In genomic region chr13:95534131-95534561, GRCm38 (mm10) we compare ENCODE assay signal across 9 mouse cellular contexts. TPM values are rescaled to one million over a fixed set of nuclear protein-coding genes. Genes with fewer than 3 reads are reported as not detected.
DNase-seq lines count a peak whose midpoint lies in the region; ATAC-seq lines count a peak whose summit lies in the region.
"Had no signal": no experiment of that assay in that cellular context is flagged by ENCODE, and none has a peak within 500 bp of the region (broad histone marks: within the 10 kb centered on the region; RNA-seq: fewer than 3 reads in every experiment).

No protein-coding gene starts in this region.

- H3K4me3 ChIP-seq in embryonic facial prominence, embryonic 11.5 days (ENCODE audit: low read depth, low read length), result no peak overlapping the region
- peak overlapping the region; percentile 16; the same call in 1 of the 2 replicates for H3K4me3 ChIP-seq in intestine, embryonic 14.5 days (ENCODE audit: low read depth, low read length)

- peak overlapping the region; percentile 18; the same call in 1 of the 2 replicates for H3K9ac ChIP-seq in embryonic facial prominence, embryonic 11.5 days (replicated peaks; ENCODE audit: low read length)
- 0 out of 2 replicates have a peak overlapping the region, but pooled peaks have one; percentile 29 for H3K9ac ChIP-seq in intestine, embryonic 14.5 days (ENCODE audit: low read length)

- H3K27me3 ChIP-seq in embryonic facial prominence, embryonic 11.5 days (ENCODE audit: control insufficient read depth, insufficient read depth, low read length), result no peaks in the 10 kb centered on the region
- no peaks in the 10 kb centered on the region for H3K27me3 ChIP-seq in intestine, embryonic 14.5 days (replicated peaks; ENCODE audit: control insufficient read depth, insufficient read depth, low read length)

- WGBS in embryonic facial prominence, embryonic 11.5 days, result 2% methylated on average over 5 of the region's 5 CpGs
- WGBS in intestine, embryonic 14.5 days, result 3% methylated on average over 5 of the region's 5 CpGs

- H3K36me3 ChIP-seq in embryonic facial prominence, embryonic 11.5 days (replicated peaks; ENCODE audit: control insufficient read depth, insufficient read depth, low read depth, low read length), result no peaks in the 10 kb centered on the region
- H3K36me3 ChIP-seq in intestine, embryonic 14.5 days (ENCODE audit: control insufficient read depth, insufficient read depth, low read length), result no peaks in the 10 kb centered on the region

- DNase-seq in R1 (ENCODE audit: low read depth, low spot score), result peak; percentile 99
- peak; percentile 73 for DNase-seq in embryonic facial prominence, embryonic 11.5 days (ENCODE audit: low spot score)
- no peak for DNase-seq in intestine, embryonic 14.5 days (ENCODE audit: low spot score)
- DNase-seq in mesoderm, embryonic 11.5 days (ENCODE audit: low read depth, low spot score), result peak; percentile 61
- DNase-seq in cerebellum, adult 18-20 months, result no peak
- DNase-seq in urinary bladder, postnatal 10 days (ENCODE audit: low spot score), result no peak
- no peak for DNase-seq in lung, postnatal 25 days (ENCODE audit: low spot score)
- no peak for DNase-seq in adrenal gland, postnatal 10 days

- ATAC-seq in embryonic facial prominence, embryonic 11.5 days (replicated peaks; ENCODE audit: insufficient number of reproducible peaks, low FRiP score, low TSS enrichment, low read depth), result peak; percentile 54; the same call in 1 of the 2 replicates
- ATAC-seq in intestine, embryonic 14.5 days (replicated peaks; ENCODE audit: low FRiP score, low TSS enrichment, low read depth), result 0 out of 2 replicates have a peak, but pooled peaks have one; percentile 32

- H3K4me1 ChIP-seq in embryonic facial prominence, embryonic 11.5 days (ENCODE audit: control insufficient read depth, insufficient read depth, low read length), result peaks cover 6% of the 10 kb centered on the region; the same call in 1 of the 2 replicates
- H3K4me1 ChIP-seq in intestine, embryonic 14.5 days (replicated peaks; ENCODE audit: control insufficient read depth, insufficient read depth, low read length), result peaks cover 19% of the 10 kb centered on the region

- H3K9me3 ChIP-seq in embryonic facial prominence, embryonic 11.5 days (replicated peaks; ENCODE audit: control insufficient read depth, low read length), result no peaks in the 10 kb centered on the region
- no peaks in the 10 kb centered on the region for H3K9me3 ChIP-seq in intestine, embryonic 14.5 days (ENCODE audit: control insufficient read depth, low read length)

- no peak overlapping the region for H3K27ac ChIP-seq in embryonic facial prominence, embryonic 11.5 days (replicated peaks; ENCODE audit: low read depth, low read length)
- H3K27ac ChIP-seq in intestine, embryonic 14.5 days (ENCODE audit: low read depth), result peak overlapping the region; percentile 60

- peak overlapping the region; percentile 39 for H3K4me2 ChIP-seq in embryonic facial prominence, embryonic 11.5 days (ENCODE audit: low read depth, low read length)
- H3K4me2 ChIP-seq in intestine, embryonic 14.5 days (ENCODE audit: low read length), result peak overlapping the region; percentile 38

RNA-seq across cellular contexts. Expression of gene F2rl1, which starts 9.1 kb away (rescaled TPM):
- polyA plus RNA-seq in embryonic facial prominence, embryonic 11.5 days (2014; fragmentation: Nextera tagmentation; extraction: Ambion mirVana), result 0.38 and 0.45 TPM in 2 replicates
- polyA plus RNA-seq in intestine, embryonic 14.5 days (2014; fragmentation: Nextera tagmentation; extraction: Ambion mirVana), result 14.2 and 14.3 TPM in 2 replicates
- total RNA-seq in adrenal gland, postnatal 10 days (2021), result under 1 TPM; 0.63 to 0.82 TPM

RNA-seq across cellular contexts. Expression of gene S100z, which starts 55.6 kb away (rescaled TPM):
- 1.9 and 2.1 TPM in 2 replicates for polyA plus RNA-seq in embryonic facial prominence, embryonic 11.5 days (2014; fragmentation: Nextera tagmentation; extraction: Ambion mirVana)
- polyA plus RNA-seq in intestine, embryonic 14.5 days (2014; fragmentation: Nextera tagmentation; extraction: Ambion mirVana), result not detected in 2 replicates
- not detected for total RNA-seq in adrenal gland, postnatal 10 days (2021)
- polyA plus RNA-seq: small intestine, adult 2 months had no signal

Comparison
In these comparisons a context has a peak if more than half of its experiments do, and no peak if none do; other contexts are left out.
1. DNase-seq: peak in R1 (single experiment), embryonic facial prominence, embryonic 11.5 days (single experiment) and mesoderm, embryonic 11.5 days (single experiment); none in intestine, embryonic 14.5 days (single experiment), cerebellum, adult 18-20 months (0 of 2), urinary bladder, postnatal 10 days (single experiment), lung, postnatal 25 days (single experiment) and adrenal gland, postnatal 10 days (single experiment).
2. RNA of gene F2rl1, which starts 9.1 kb away (polyA plus RNA-seq): 14.2 to 14.3 TPM in intestine, embryonic 14.5 days; 0.38 to 0.45 TPM in embryonic facial prominence, embryonic 11.5 days; every median in the first group is over 10 times any median in the second.